Mouse (Mus musculus): ENCODE data around the gene Slc37a4. TPM values are rescaled to one million over a fixed set of nuclear protein-coding genes. Genes with fewer than 3 reads are reported as not detected.
"Not testable (repeated sequence)": the region's sequence is repeated elsewhere in the genome, so short reads cannot be mapped to it uniquely, and the experiment has no call there.

Slc37a4 gene
- polyA plus RNA-seq, 1 experiment from 2014 or later = 34.4 TPM

DNA sequence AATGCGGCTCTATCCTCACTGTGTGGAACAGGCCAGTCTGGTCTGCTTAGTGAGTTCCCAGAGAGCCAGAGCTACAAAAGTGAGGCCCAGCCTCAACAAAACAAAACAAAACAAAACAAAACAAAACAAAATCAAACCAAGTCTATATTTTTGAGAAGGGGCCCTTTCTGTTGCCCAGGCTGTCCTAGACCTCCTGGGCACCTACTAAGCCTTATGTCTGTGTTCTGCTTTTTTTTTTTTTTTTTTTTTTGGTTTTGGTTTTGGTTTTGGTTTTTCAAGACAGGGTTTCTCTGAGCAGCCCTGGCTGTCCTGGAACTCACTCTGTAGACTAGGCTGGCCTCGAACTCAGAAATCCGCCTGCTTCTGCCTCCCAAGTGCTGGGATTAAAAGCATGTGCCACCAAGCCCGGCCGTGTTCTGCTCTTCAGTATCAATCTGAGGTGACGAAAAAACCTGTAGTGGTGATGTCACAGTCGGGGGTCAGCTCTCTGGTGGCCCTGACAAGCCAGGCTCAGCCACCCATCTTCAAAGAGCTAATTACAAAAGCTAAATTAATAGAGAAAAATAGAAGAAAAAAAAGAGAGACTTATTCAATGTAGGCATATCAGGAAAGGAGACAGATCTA, 47.9 kb downstream of the Slc37a4 start:
- H3K27ac ChIP-seq (ENCODE audit: low read length); ATAC-seq (ENCODE audit: insufficient read depth, low FRiP score); H3K9me3 ChIP-seq (replicated peaks; ENCODE audit: control insufficient read depth, low read length); H3K27me3 ChIP-seq (ENCODE audit: control insufficient read depth, insufficient read depth, low read length); H3K9ac ChIP-seq (ENCODE audit: low read length); H3K4me3 ChIP-seq (replicated peaks; ENCODE audit: low read length); H3K4me2 ChIP-seq (ENCODE audit: low read depth, low read length); H3K4me1 ChIP-seq (ENCODE audit: control insufficient read depth, insufficient read depth, low read length); H3K36me3 ChIP-seq (ENCODE audit: control insufficient read depth, insufficient read depth, low read length): not testable (repeated sequence)
- 73% methylated on average over 7 of the region's 7 CpGs for WGBS

GRCm38 (mm10) chr9:44450387-44450786, 53.7 kb downstream of the Slc37a4 start:
- Histone ChIP-seq H3K27me3 (ENCODE audit: control insufficient read depth, insufficient read depth, low read length) (no peaks in the 10 kb centered on the region), H3K9me3 (replicated peaks; ENCODE audit: control insufficient read depth, low read length) (no peaks in the 10 kb centered on the region)
- no peak for ATAC-seq (ENCODE audit: insufficient read depth, low FRiP score)

More at GRCm38 (mm10) chr9:44450387-44450786, 53.7 kb downstream of the Slc37a4 start:
- no peaks in the 10 kb centered on the region for H3K36me3 ChIP-seq (ENCODE audit: control insufficient read depth, insufficient read depth, low read length)
- H3K4me2 ChIP-seq (ENCODE audit: low read depth, low read length) = no peak overlapping the region
- H3K4me1 ChIP-seq (ENCODE audit: control insufficient read depth, insufficient read depth, low read length) = no peaks in the 10 kb centered on the region
- H3K9ac ChIP-seq (ENCODE audit: low read length) = no peak overlapping the region
- no peak overlapping the region for H3K27ac ChIP-seq (ENCODE audit: low read length)
- no peak overlapping the region for H3K4me3 ChIP-seq (replicated peaks; ENCODE audit: low read length)

Small RNAs within 50 kb of the gene (microRNA-seq; reads per million reads assigned to microRNA genes)
- not detected for gene Mir7085

Other genes with a start within 250 kb of the Slc37a4 start
- gene Cbl, start 162.8 kb upstream of the Slc37a4 start, polyA plus RNA-seq (2015; fragmentation: Nextera tagmentation; extraction: Ambion mirVana) = 12.5 and 14.0 TPM in 2 replicates
- 0.19 and 0.55 TPM in 2 replicates for gene Ccdc153, start 156.2 kb upstream of the Slc37a4 start, polyA plus RNA-seq (2015; fragmentation: Nextera tagmentation; extraction: Ambion mirVana)
- gene Pdzd3, start 145.4 kb upstream of the Slc37a4 start, polyA plus RNA-seq (2015; fragmentation: Nextera tagmentation; extraction: Ambion mirVana) = 1.3 and 2.4 TPM in 2 replicates
- gene Nlrx1, start 128.3 kb upstream of the Slc37a4 start, polyA plus RNA-seq (2015; fragmentation: Nextera tagmentation; extraction: Ambion mirVana) = 11.4 and 13.7 TPM in 2 replicates
- 5.2 and 5.3 TPM in 2 replicates for gene Abcg4, start 108.2 kb upstream of the Slc37a4 start, polyA plus RNA-seq (2015; fragmentation: Nextera tagmentation; extraction: Ambion mirVana)
- 21.2 and 23.6 TPM in 2 replicates for gene Hinfp, start 91.2 kb upstream of the Slc37a4 start, polyA plus RNA-seq (2015; fragmentation: Nextera tagmentation; extraction: Ambion mirVana)
- gene C2cd2l, start 76.6 kb upstream of the Slc37a4 start, polyA plus RNA-seq (2015; fragmentation: Nextera tagmentation; extraction: Ambion mirVana) = 6.7 and 8.0 TPM in 2 replicates
- 32.0 and 40.6 TPM in 2 replicates for gene Dpagt1, start 70.8 kb upstream of the Slc37a4 start, polyA plus RNA-seq (2015; fragmentation: Nextera tagmentation; extraction: Ambion mirVana)
- 203 and 218 TPM in 2 replicates for gene H2afx, start 62.2 kb upstream of the Slc37a4 start, polyA plus RNA-seq (2015; fragmentation: Nextera tagmentation; extraction: Ambion mirVana)
- 162 and 170 TPM in 2 replicates for gene Hmbs, start 52.6 kb upstream of the Slc37a4 start, polyA plus RNA-seq (2015; fragmentation: Nextera tagmentation; extraction: Ambion mirVana)
- gene Vps11, start 35.2 kb upstream of the Slc37a4 start, polyA plus RNA-seq (2015; fragmentation: Nextera tagmentation; extraction: Ambion mirVana) = 30.0 and 31.6 TPM in 2 replicates
- 33.8 and 41.3 TPM in 2 replicates for gene Hyou1, start 17.4 kb upstream of the Slc37a4 start, polyA plus RNA-seq (2015; fragmentation: Nextera tagmentation; extraction: Ambion mirVana)
- gene Rps25, start 10.3 kb downstream of the Slc37a4 start, polyA plus RNA-seq (2015; fragmentation: Nextera tagmentation; extraction: Ambion mirVana) = 1,506 and 1,598 TPM in 2 replicates
- 112 and 116 TPM in 2 replicates for gene Trappc4, start 10.7 kb downstream of the Slc37a4 start, polyA plus RNA-seq (2015; fragmentation: Nextera tagmentation; extraction: Ambion mirVana)
- gene Ccdc84, start 21.7 kb downstream of the Slc37a4 start, polyA plus RNA-seq (2015; fragmentation: Nextera tagmentation; extraction: Ambion mirVana) = 22.4 and 27.6 TPM in 2 replicates
- gene Foxr1, start 44.3 kb downstream of the Slc37a4 start, polyA plus RNA-seq (2015; fragmentation: Nextera tagmentation; extraction: Ambion mirVana) = not detected in 2 replicates
- 31.1 and 39.0 TPM in 2 replicates for gene Upk2, start 58.1 kb downstream of the Slc37a4 start, polyA plus RNA-seq (2015; fragmentation: Nextera tagmentation; extraction: Ambion mirVana)
- gene Bcl9l, start 86.0 kb downstream of the Slc37a4 start, polyA plus RNA-seq (2015; fragmentation: Nextera tagmentation; extraction: Ambion mirVana) = 9.0 and 10.6 TPM in 2 replicates
- 0.34 and 0.49 TPM in 2 replicates for gene Cxcr5, start 165.0 kb downstream of the Slc37a4 start, polyA plus RNA-seq (2015; fragmentation: Nextera tagmentation; extraction: Ambion mirVana)
- gene Ddx6, start 208.0 kb downstream of the Slc37a4 start, polyA plus RNA-seq (2015; fragmentation: Nextera tagmentation; extraction: Ambion mirVana) = 10.6 and 11.5 TPM in 2 replicates

Data from stomach, embryonic 16.5 days (tissue).